Mouse (Mus musculus) urinary bladder, postnatal 0 days (tissue): ENCODE results near the gene Cd302. TPM values are rescaled to one million over a fixed set of nuclear protein-coding genes. Genes with fewer than 3 reads are reported as not detected.

Experiments
- polyA plus RNA-seq: library from polyadenylated mRNA; unstranded; fragments of >200 nt; fragmentation: Nextera tagmentation; extraction: Ambion mirVana; gene quantifications from 2 replicates; pipeline ENCODE4 v1.2.1, GENCODE M21; 2015

Cd302 gene
- polyA plus RNA-seq = 47.7 and 58.6 TPM in 2 replicates

GRCm38 (mm10) chr2:60284467-60284821 is at the start of gene Cd302:
Gene Cd302, minus strand, starts transcription at chr2:60284488.

GRCm38 (mm10) chr2:60209703-60210651 is 74.3 kb downstream of the Cd302 start, which contains the start of the genes Baz2b and March7:
Gene Baz2b, minus strand, starts transcription at chr2:60209839.
Gene March7, plus strand, starts transcription at chr2:60209887.

Other genes starting within 250 kb of the Cd302 start
- 28.9 and 34.4 TPM in 2 replicates for gene Baz2b, start 74.6 kb downstream of the Cd302 start, polyA plus RNA-seq
- gene March7, start 74.6 kb downstream of the Cd302 start, polyA plus RNA-seq = 45.1 and 50.1 TPM in 2 replicates
- 1.1 and 1.2 TPM in 2 replicates for gene Ly75, start 98.8 kb upstream of the Cd302 start, polyA plus RNA-seq